Mouse (Mus musculus) neural tube, embryonic 11.5 days (tissue): ENCODE measurements around the gene Ephb1. TPM values are rescaled to one million over a fixed set of nuclear protein-coding genes. Genes with fewer than 3 reads are reported as not detected.

Experiments used
- ATAC-seq: fragments of 200-750 bp; cut with Nextera tagmentation; 2 replicates; pipeline ENCODE4 v1.8.0; 2017; ENCODE audit warnings: moderate number of reproducible peaks, mild to moderate bottlenecking, moderate TSS enrichment, moderate library complexity; ENCODE audit not compliant: insufficient read depth, low FRiP score, low TSS enrichment
- DNase-seq: peaks from one replicate; pipeline ENCODE4 v3.0.0-alpha.2; 2015; ENCODE audit warnings: low spot score
- H3K27ac ChIP-seq: fragments of 300-500 bp; sonication (generic); 2 replicates; pipeline ENCODE4 v1.5.1; 2014; ENCODE audit warnings: low read depth, mild to moderate bottlenecking, low read length
- H3K27me3 ChIP-seq: fragments of 300-500 bp; sonication (generic); 2 replicates; pipeline ENCODE4 v1.6.1; 2014; ENCODE audit warnings: mild to moderate bottlenecking, low read length, mixed read lengths; ENCODE audit not compliant: control insufficient read depth, insufficient read depth
- H3K36me3 ChIP-seq: fragments of 300-500 bp; sonication (generic); 2 replicates; pipeline ENCODE4 v1.6.1; 2014; ENCODE audit warnings: mild to moderate bottlenecking, low read length, moderate library complexity, mixed read lengths; ENCODE audit not compliant: control insufficient read depth, insufficient read depth
- H3K4me1 ChIP-seq: fragments of 300-500 bp; sonication (generic); 2 replicates; pipeline ENCODE4 v1.6.1; 2014; ENCODE audit warnings: low read length, mixed read lengths; ENCODE audit not compliant: control insufficient read depth, insufficient read depth
- H3K4me2 ChIP-seq: fragments of 300-500 bp; sonication (generic); 2 replicates; pipeline ENCODE4 v1.6.1; 2014; ENCODE audit warnings: low read depth, mild to moderate bottlenecking, moderate library complexity
- H3K4me3 ChIP-seq: fragments of 300-500 bp; sonication (generic); 2 replicates; pipeline ENCODE4 v1.5.1; 2014; ENCODE audit warnings: low read depth, low read length
- H3K9ac ChIP-seq: fragments of 300-500 bp; sonication (generic); 2 replicates; pipeline ENCODE4 v1.6.1; 2014; ENCODE audit warnings: mild to moderate bottlenecking, low read length
- H3K9me3 ChIP-seq: fragments of 300-500 bp; sonication (generic); 2 replicates; pipeline ENCODE4 v1.6.1; 2016; ENCODE audit warnings: low read length; ENCODE audit not compliant: control insufficient read depth
- WGBS: fragments of 180-500 bp; shearing (Covaris S2); extraction: QIAGEN DNeasy Blood & Tissue Kit; methylation state at CpG from one replicate; pipeline ENCODE4 v1.1.7; 2014; 5-methylcytosine and 5-hydroxymethylcytosine counted together
- polyA plus RNA-seq: library from polyadenylated mRNA; unstranded; fragments of >200 nt; fragmentation: Nextera tagmentation; extraction: Ambion mirVana; gene quantifications from 2 replicates; pipeline ENCODE4 v1.2.1, GENCODE M21; 2014

The Ephb1 gene
- polyA plus RNA-seq, 1 experiment from 2014 or later, result 11.2 TPM

DNA sequence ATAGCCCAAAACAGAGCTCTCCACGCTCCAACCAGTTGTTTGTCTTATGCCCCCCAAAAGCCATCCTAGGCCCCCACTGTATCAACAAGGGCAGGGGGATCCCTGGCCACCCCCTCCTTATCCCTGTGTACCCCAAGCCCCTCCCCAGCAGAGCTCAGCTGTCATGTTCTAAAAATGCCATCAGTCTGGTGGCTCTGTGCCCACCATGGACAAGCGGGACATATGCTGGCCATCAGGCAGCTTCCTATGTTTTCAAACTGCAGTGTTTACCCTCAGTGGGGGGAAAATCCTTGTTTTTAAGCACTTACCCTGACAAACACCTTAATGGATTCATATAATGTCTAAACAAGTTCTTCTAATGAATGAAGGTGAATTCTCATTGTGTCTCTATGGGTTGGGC, 275.3 kb downstream of the Ephb1 start:
- WGBS, result 89% methylated on average over 2 of the region's 2 CpGs
- Histone ChIP-seq H3K4me3 (no peak overlapping the region), H3K27me3 (no peaks in the 10 kb centered on the region), H3K36me3 (no peaks in the 10 kb centered on the region), H3K4me1 (no peaks in the 10 kb centered on the region), H3K4me2 (no peak overlapping the region), H3K9ac (no peak overlapping the region), H3K27ac (no peak overlapping the region), H3K9me3 (no peaks in the 10 kb centered on the region)
- no peak for DNase-seq
- no peak for ATAC-seq

DNA sequence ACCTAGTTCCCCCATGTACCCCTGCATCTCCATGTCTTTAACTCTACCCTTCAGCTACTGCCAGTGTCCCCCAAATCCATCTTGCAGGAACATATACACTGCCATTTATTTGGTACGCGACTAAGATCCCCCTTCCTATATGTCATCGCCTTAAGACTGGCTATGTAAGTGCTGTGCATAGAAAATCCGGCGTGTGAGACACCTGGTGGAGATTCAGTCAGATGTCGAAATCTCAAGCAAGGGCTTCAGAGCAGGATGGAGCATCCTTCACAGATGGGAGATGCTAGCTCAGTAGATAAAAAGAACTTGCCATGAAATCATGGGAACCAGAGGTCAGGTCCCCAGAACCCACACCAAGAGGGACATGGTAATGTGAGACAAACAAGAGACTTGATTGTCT, 276.3 kb downstream of the Ephb1 start:
- DNase-seq, result no peak
- ATAC-seq, result no peak
- no peaks in the 10 kb centered on the region for H3K36me3 ChIP-seq
- no peak overlapping the region for H3K27ac ChIP-seq
- H3K9me3 ChIP-seq, result no peaks in the 10 kb centered on the region
- WGBS, result 89% methylated on average over 6 of the region's 6 CpGs
- no peaks in the 10 kb centered on the region for H3K4me1 ChIP-seq
- no peak overlapping the region for H3K4me2 ChIP-seq
- H3K9ac ChIP-seq, result no peak overlapping the region
- H3K4me3 ChIP-seq, result no peak overlapping the region
- H3K27me3 ChIP-seq, result no peaks in the 10 kb centered on the region

DNA sequence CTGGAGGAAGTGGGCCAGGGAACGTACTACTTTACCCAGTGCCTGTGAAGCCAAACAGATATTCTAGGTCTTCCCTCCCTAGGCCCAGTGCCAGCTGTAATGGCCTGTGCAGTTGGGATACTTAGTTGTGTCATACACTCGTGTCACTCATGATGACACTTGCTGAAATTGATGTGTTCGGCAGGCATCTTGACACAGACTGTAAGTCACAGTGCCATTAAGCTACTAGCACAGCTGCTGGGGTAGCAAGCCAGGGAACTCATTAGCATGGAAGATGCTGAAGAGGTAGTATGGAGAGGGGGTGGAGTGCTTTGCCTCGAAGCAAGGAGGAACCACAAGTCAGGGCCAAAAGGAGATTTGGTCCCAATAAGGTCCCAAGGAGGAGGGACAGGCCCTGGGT, 279.0 kb downstream of the Ephb1 start:
- Histone ChIP-seq H3K4me2 (no peak overlapping the region), H3K9me3 (no peaks in the 10 kb centered on the region), H3K4me1 (no peaks in the 10 kb centered on the region), H3K4me3 (no peak overlapping the region), H3K36me3 (no peaks in the 10 kb centered on the region), H3K27me3 (no peaks in the 10 kb centered on the region), H3K27ac (no peak overlapping the region), H3K9ac (no peak overlapping the region)
- WGBS, result 62% methylated on average over 4 of the region's 4 CpGs
- no peak for ATAC-seq
- no peak for DNase-seq

DNA sequence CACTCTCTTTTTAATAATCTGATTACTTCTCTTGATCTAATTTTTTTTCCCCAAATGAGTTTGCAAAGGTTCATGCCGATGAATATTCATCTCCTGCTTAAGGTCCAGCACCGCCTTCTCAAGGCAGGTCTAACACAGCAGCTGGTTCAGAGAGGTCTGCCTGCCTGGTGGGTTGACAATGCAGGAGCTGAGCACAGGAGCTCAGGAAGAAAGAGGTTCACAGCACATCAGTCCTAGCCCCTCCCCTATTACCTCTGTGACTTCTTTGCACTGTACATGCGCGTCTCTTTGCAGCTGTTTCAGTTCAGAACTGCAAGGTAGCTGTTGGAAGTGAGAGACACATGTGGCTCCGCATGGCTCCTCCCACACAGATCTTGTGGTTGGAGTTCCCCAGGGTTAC, 281.1 kb downstream of the Ephb1 start:
- Histone ChIP-seq H3K36me3 (no peaks in the 10 kb centered on the region), H3K27ac (no peak overlapping the region), H3K4me1 (no peaks in the 10 kb centered on the region), H3K9ac (no peak overlapping the region), H3K4me3 (no peak overlapping the region), H3K9me3 (no peaks in the 10 kb centered on the region), H3K27me3 (no peaks in the 10 kb centered on the region), H3K4me2 (no peak overlapping the region)
- DNase-seq, result no peak
- ATAC-seq, result no peak
- WGBS, result 93% methylated on average over 5 of the region's 5 CpGs

DNA sequence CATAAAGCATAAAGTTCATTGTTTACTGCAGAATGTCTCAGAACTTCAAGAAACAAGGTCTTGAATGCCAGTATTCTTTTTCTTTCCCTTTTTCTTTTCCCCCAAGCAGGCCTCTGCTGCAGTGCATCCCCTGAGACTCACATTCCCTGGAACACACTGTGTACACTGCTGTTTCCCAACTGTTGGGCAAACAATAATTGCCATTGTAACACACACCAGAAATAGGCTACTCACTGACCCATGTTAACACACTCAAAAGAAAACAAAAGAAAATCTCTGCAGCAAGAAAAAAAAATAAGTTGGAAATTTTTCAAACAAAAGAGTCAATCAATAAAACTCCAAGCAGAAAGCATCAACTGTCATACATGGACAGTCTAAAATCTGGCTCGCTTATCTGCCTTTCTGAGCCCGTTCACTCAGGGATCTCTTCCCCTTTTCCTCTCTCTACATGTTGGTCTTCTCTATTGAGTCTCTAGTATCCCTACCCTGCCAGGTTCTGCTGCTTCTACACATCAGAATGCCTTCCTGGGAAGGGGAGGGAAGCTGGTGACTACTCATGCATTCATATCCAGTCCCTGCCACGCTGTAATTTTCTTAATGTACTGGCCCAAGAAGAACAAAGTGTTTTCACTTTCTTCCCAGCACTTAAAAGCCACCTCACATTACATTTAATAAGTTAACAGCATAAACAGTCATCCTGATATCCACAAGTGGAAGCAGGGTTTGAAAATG, 285.2 kb downstream of the Ephb1 start:
- H3K9me3 ChIP-seq, result no peaks in the 10 kb centered on the region
- no peaks in the 10 kb centered on the region for H3K27me3 ChIP-seq
- H3K9ac ChIP-seq, result no peak overlapping the region
- H3K4me3 ChIP-seq, result no peak overlapping the region
- DNase-seq, result no peak
- 68% methylated on average over 3 of the region's 3 CpGs for WGBS
- H3K36me3 ChIP-seq, result no peaks in the 10 kb centered on the region
- H3K27ac ChIP-seq, result no peak overlapping the region
- no peak overlapping the region for H3K4me2 ChIP-seq
- no peak for ATAC-seq
- no peaks in the 10 kb centered on the region for H3K4me1 ChIP-seq

DNA sequence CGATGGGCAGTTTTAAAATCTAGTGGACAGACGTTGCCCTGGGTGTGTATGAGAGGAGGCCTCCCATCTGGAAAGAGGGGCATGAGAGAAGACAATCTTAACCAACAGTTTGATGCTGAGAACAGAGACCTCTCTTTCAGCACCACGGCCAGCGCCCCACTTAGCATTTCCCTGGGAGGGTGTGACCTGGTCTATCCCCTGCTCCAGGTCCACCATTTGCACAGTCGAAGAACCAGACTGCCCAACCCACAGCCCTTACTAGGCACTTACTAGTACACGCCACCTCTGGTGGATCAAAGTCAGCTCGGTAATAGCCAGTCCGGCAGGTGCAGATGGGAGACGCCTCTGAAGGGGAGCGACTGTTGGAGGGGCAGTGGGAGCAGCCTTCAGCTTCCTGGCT, 287.9 kb downstream of the Ephb1 start:
- Histone ChIP-seq H3K4me2 (no peak overlapping the region), H3K4me1 (no peaks in the 10 kb centered on the region), H3K36me3 (no peaks in the 10 kb centered on the region), H3K4me3 (no peak overlapping the region), H3K27ac (no peak overlapping the region), H3K9me3 (no peaks in the 10 kb centered on the region), H3K9ac (no peak overlapping the region), H3K27me3 (no peaks in the 10 kb centered on the region)
- ATAC-seq (no peak), DNase-seq (peak; percentile 61)
- 69% methylated on average over 10 of the region's 10 CpGs for WGBS

DNA sequence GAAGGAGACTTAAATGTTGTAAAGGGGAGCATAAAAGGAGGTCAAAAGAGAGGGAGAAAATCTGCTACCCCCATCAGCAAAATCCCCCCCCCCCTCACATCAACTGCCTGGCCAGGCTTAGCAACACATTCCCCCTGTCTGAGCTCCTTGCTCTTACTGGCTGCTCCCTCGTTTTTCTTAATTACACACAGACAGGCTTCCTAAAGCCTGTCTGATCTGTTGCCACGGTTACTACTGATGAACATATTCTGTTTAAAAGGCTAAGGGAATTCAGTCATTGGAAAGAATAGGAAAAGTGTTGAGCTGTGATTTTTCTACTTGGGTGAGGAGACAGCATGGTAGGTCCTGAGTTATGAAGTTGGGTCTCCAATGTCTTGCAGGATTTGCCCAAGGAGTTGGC, 308.6 kb downstream of the Ephb1 start:
- Histone ChIP-seq H3K4me1 (no peaks in the 10 kb centered on the region), H3K27me3 (no peaks in the 10 kb centered on the region), H3K9me3 (no peaks in the 10 kb centered on the region), H3K9ac (no peak overlapping the region), H3K4me2 (no peak overlapping the region), H3K36me3 (no peaks in the 10 kb centered on the region), H3K27ac (no peak overlapping the region), H3K4me3 (no peak overlapping the region)
- 33% methylated on average over 2 of the region's 2 CpGs for WGBS
- ATAC-seq (no peak), DNase-seq (no peak)

DNA sequence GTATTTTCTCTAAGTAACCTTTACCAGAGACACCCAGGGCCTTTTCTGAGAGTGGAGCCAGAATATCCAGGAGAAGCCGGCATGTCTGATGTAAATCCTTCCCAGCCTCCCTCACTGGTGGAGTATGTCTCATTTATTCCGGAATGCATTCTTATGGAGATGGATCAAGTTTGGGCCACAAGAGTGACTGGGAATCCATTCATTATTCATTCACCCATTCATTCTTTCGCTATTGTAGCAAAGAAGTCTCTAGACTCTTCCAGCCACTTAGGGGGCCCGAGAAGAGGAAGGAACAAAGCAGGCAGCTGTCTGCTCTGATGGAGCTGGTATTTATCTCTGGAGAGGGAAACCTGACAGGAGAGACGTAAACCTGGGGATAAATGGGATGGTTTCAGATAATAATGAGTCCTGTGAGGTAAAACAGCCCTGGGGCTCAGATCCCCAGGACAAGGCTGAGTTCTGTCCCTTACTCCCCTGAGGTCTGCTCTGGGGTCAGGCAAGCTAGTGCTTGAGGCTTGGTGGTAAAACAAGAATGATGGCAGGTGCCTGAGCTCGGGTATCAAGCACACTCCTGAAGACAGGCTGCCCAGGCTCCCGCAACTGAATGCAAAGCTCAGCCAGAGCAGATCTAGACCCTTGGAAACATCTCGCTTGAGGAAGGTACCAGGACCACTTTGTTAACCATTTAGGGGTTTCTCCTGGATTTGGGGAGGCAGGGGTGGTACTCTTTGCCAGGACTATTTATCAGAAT, 309.2 kb downstream of the Ephb1 start:
- WGBS, result 38% methylated on average over 8 of the region's 8 CpGs

More for the DNA sequence above, 309.2 kb downstream of the Ephb1 start:
- DNase-seq, result peak; percentile 23
- Histone ChIP-seq H3K27me3 (no peaks in the 10 kb centered on the region), H3K4me2 (no peak overlapping the region), H3K4me3 (no peak overlapping the region), H3K4me1 (no peaks in the 10 kb centered on the region), H3K9me3 (no peaks in the 10 kb centered on the region), H3K27ac (no peak overlapping the region), H3K36me3 (no peaks in the 10 kb centered on the region), H3K9ac (no peak overlapping the region)
- ATAC-seq, result no peak
